Mouse (Mus musculus): ENCODE results near the gene Flnb.

DNA sequence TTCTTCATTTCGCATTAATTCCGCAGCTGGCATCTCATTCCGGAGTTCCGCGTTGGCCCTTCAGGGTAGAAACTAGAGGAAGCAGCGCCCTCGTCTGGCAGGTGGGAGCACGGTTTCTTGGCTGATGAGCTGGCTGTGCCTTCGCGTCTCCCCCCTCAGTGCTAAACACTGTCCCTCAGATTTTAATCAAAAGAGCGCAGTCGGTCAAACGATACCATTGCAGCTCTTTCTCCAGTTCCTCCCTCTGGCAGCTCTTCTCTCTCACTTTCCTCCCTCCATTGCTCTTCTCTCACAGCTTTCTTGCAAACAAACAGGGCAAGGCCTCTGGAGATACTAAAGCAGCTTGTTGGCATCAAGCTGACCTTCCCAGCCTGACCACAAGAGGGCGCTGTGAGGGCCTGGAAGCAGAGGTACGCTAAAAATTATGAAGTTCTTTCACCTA is 179.5 kb downstream of the Flnb start:
- TF ChIP-seq CTCF (IDR thresholded peaks at IDR 0.05; ENCODE audit: low read depth, low read length) = peak; percentile 91
- no peak for TF ChIP-seq POLR2A (IDR thresholded peaks at IDR 0.05; ENCODE audit: insufficient read depth, low read length)
- TF ChIP-seq EP300 (IDR thresholded peaks at IDR 0.05; ENCODE audit: insufficient read depth, low read depth, low read length) = no peak

All from ES-Bruce4 (cell line).